Comparison of ENCODE assay signal across 11 mouse cellular contexts in the genomic region with DNA sequence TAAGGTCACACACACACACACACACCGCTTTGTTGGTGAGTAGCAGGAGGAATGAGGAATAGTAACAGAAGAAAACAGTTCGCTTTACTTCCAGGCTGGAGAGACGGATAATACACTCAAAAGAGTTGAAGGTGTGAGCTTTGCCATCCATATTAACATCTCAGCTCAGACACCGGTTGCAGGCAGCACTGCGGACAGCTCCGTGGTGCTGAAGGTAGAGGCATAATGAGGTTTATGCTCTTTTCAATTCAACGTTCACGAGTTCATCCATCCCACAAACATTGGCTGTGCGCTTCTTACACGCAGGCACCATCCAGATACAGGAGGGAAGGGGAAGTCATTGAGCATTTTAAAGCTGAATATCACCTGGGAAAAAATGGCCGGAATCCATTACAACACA. TPM values are rescaled to one million over a fixed set of nuclear protein-coding genes. Genes with fewer than 3 reads are reported as not detected.
DNase-seq lines count a peak whose midpoint lies in the region; ATAC-seq and TF ChIP-seq lines count a peak whose summit lies in the region.
"Had no signal": no experiment of that assay in that cellular context is flagged by ENCODE, and none has a peak within 500 bp of the region (broad histone marks: within the 10 kb centered on the region; RNA-seq: fewer than 3 reads in every experiment).

No protein-coding gene starts in this region.

- no peaks in the 10 kb centered on the region for H3K27me3 ChIP-seq in hindbrain, embryonic 11.5 days (ENCODE audit: control insufficient read depth, insufficient read depth, low read length)
- H3K27me3 ChIP-seq in hindbrain, embryonic 13.5 days: no peaks in the 10 kb centered on the region
- H3K27me3 ChIP-seq in embryonic facial prominence, embryonic 10.5 days (replicated peaks; ENCODE audit: low read depth, poor library complexity, severe bottlenecking): no peaks in the 10 kb centered on the region
- H3K27me3 ChIP-seq in midbrain, postnatal 0 days (ENCODE audit: insufficient read depth, low read length): no peaks in the 10 kb centered on the region

- no peaks in the 10 kb centered on the region for H3K4me1 ChIP-seq in hindbrain, embryonic 11.5 days (replicated peaks; ENCODE audit: control insufficient read depth, insufficient read depth, low read length)
- H3K4me1 ChIP-seq in hindbrain, embryonic 13.5 days (replicated peaks): peaks cover 9% of the 10 kb centered on the region; the same call in 1 of the 2 replicates
- no peaks in the 10 kb centered on the region for H3K4me1 ChIP-seq in embryonic facial prominence, embryonic 10.5 days
- no peaks in the 10 kb centered on the region for H3K4me1 ChIP-seq in midbrain, postnatal 0 days (ENCODE audit: insufficient read depth, low read length)

- no peak overlapping the region for H3K27ac ChIP-seq in hindbrain, embryonic 11.5 days (ENCODE audit: low read depth, low read length)
- H3K27ac ChIP-seq in hindbrain, embryonic 13.5 days: no peak overlapping the region
- no peak overlapping the region for H3K27ac ChIP-seq in embryonic facial prominence, embryonic 10.5 days (replicated peaks)
- H3K27ac ChIP-seq in midbrain, postnatal 0 days (ENCODE audit: low read depth, low read length): no peak overlapping the region

- DNase-seq in hindbrain, embryonic 11.5 days (ENCODE audit: low spot score): peak; percentile 54
- DNase-seq in thymus, postnatal 4 days: peak; percentile 23
- no peak for DNase-seq in thymus, adult 18-20 months
- peak; percentile 61 for DNase-seq in embryonic facial prominence, embryonic 10.5 days (ENCODE audit: low spot score)
- no peak for DNase-seq in left cerebral cortex, adult 8-10 months (ENCODE audit: low spot score in 2 of 2)
- no peak for DNase-seq in midbrain, postnatal 0 days (ENCODE audit: low spot score)
- no peak for DNase-seq in left cerebral cortex, adult 11 months (ENCODE audit: low spot score)
- DNase-seq: right cerebral cortex, postnatal 14 days; thymus, adult 2 months had no signal

- ATAC-seq in hindbrain, embryonic 11.5 days (ENCODE audit: low FRiP score): no peak
- no peak for ATAC-seq in hindbrain, embryonic 13.5 days (ENCODE audit: low FRiP score)
- ATAC-seq in midbrain, postnatal 0 days (ENCODE audit: low FRiP score): no peak

- WGBS in hindbrain, embryonic 11.5 days: 28% methylated on average over 11 of the region's 11 CpGs
- 40% methylated on average over 11 of the region's 11 CpGs for WGBS in hindbrain, embryonic 13.5 days
- 32% methylated on average over 11 of the region's 11 CpGs for WGBS in embryonic facial prominence, embryonic 10.5 days
- WGBS in midbrain, postnatal 0 days: 30% methylated on average over 11 of the region's 11 CpGs

- H3K4me3 ChIP-seq in hindbrain, embryonic 11.5 days (ENCODE audit: low read depth, low read length): no peak overlapping the region
- no peak overlapping the region for H3K4me3 ChIP-seq in hindbrain, embryonic 13.5 days
- no peak overlapping the region for H3K4me3 ChIP-seq in embryonic facial prominence, embryonic 10.5 days
- H3K4me3 ChIP-seq in midbrain, postnatal 0 days (ENCODE audit: low read depth, low read length): no peak overlapping the region

- no peak for TF ChIP-seq CTCF in midbrain, postnatal 0 days (IDR thresholded peaks at IDR 0.05)

- no peaks in the 10 kb centered on the region for H3K36me3 ChIP-seq in hindbrain, embryonic 11.5 days (ENCODE audit: control insufficient read depth, insufficient read depth, low read length)
- H3K36me3 ChIP-seq in hindbrain, embryonic 13.5 days: no peaks in the 10 kb centered on the region
- no peaks in the 10 kb centered on the region for H3K36me3 ChIP-seq in embryonic facial prominence, embryonic 10.5 days (replicated peaks)
- H3K36me3 ChIP-seq in midbrain, postnatal 0 days (ENCODE audit: insufficient read depth, low read length): no peaks in the 10 kb centered on the region
- H3K36me3 ChIP-seq: G1E had no signal

- no peaks in the 10 kb centered on the region for H3K9me3 ChIP-seq in hindbrain, embryonic 11.5 days (ENCODE audit: control insufficient read depth, low read length)
- no peaks in the 10 kb centered on the region for H3K9me3 ChIP-seq in hindbrain, embryonic 13.5 days
- no peaks in the 10 kb centered on the region for H3K9me3 ChIP-seq in embryonic facial prominence, embryonic 10.5 days
- H3K9me3 ChIP-seq in midbrain, postnatal 0 days (ENCODE audit: low read length): no peaks in the 10 kb centered on the region
- H3K9me3 ChIP-seq: G1E had no signal

- H3K4me2 ChIP-seq in hindbrain, embryonic 11.5 days (replicated peaks; ENCODE audit: low read depth, low read length): no peak overlapping the region
- H3K4me2 ChIP-seq in hindbrain, embryonic 13.5 days: no peak overlapping the region
- no peak overlapping the region for H3K4me2 ChIP-seq in midbrain, postnatal 0 days (ENCODE audit: low read depth, low read length, poor library complexity, severe bottlenecking)

- H3K9ac ChIP-seq in hindbrain, embryonic 11.5 days (ENCODE audit: low read depth, low read length): no peak overlapping the region
- no peak overlapping the region for H3K9ac ChIP-seq in hindbrain, embryonic 13.5 days
- H3K9ac ChIP-seq in midbrain, postnatal 0 days (replicated peaks; ENCODE audit: low read length, poor library complexity, severe bottlenecking): no peak overlapping the region

RNA-seq across cellular contexts. Expression of a gene that starts 41.2 kb away (rescaled TPM):
- polyA plus RNA-seq in hindbrain, embryonic 11.5 days (2014; fragmentation: Nextera tagmentation; extraction: Ambion mirVana): 12.1 and 13.0 TPM in 2 replicates
- 29.9 and 33.1 TPM in 2 replicates for polyA plus RNA-seq in hindbrain, embryonic 13.5 days (2015; fragmentation: Nextera tagmentation; extraction: Ambion mirVana)
- 7.1 and 8.8 TPM in 2 replicates for polyA plus RNA-seq in embryonic facial prominence, embryonic 10.5 days (2016; fragmentation: Nextera tagmentation; extraction: Ambion mirVana)
- 10 to 100 TPM; 52.0 to 64.1 (median 55.9) TPM for total RNA-seq in left cerebral cortex, adult 8-10 months (2022)
- 21.1 and 22.0 TPM in 2 replicates for total RNA-seq in midbrain, postnatal 0 days (2014; rRNA removed)
- polyA plus RNA-seq in midbrain, postnatal 0 days (2015; fragmentation: Nextera tagmentation; extraction: Ambion mirVana): 40.7 and 41.6 TPM in 2 replicates
- total RNA-seq: G1E had no signal
- polyA plus RNA-seq: G1E had no signal

RNA-seq across cellular contexts. Expression of a gene that starts 45.7 kb away (rescaled TPM):
- polyA plus RNA-seq in hindbrain, embryonic 11.5 days (2014; fragmentation: Nextera tagmentation; extraction: Ambion mirVana): 23.4 and 24.7 TPM in 2 replicates
- polyA plus RNA-seq in hindbrain, embryonic 13.5 days (2015; fragmentation: Nextera tagmentation; extraction: Ambion mirVana): 15.8 and 18.1 TPM in 2 replicates
- 23.9 and 24.9 TPM in 2 replicates for polyA plus RNA-seq in embryonic facial prominence, embryonic 10.5 days (2016; fragmentation: Nextera tagmentation; extraction: Ambion mirVana)
- total RNA-seq in left cerebral cortex, adult 8-10 months (2022): 10 to 100 TPM; 23.9 to 35.7 (median 32.9) TPM
- 7.7 and 12.9 TPM in 2 replicates for total RNA-seq in midbrain, postnatal 0 days (2014; rRNA removed)
- polyA plus RNA-seq in midbrain, postnatal 0 days (2015; fragmentation: Nextera tagmentation; extraction: Ambion mirVana): 9.8 and 9.9 TPM in 2 replicates

Comparison
In these comparisons a context has a peak if more than half of its experiments do, and no peak if none do; other contexts are left out.
1. DNase-seq: peak in hindbrain, embryonic 11.5 days (single experiment), thymus, postnatal 4 days (single experiment) and embryonic facial prominence, embryonic 10.5 days (single experiment); none in thymus, adult 18-20 months (0 of 2), left cerebral cortex, adult 8-10 months (0 of 2), midbrain, postnatal 0 days (single experiment) and left cerebral cortex, adult 11 months (single experiment).